Mouse (Mus musculus) common myeloid progenitor, adult 5-6 weeks (primary cell): ENCODE results near the gene Fgfbp1. TPM values are rescaled to one million over a fixed set of nuclear protein-coding genes. Genes with fewer than 3 reads are reported as not detected.
A peak's percentile ranks its signal among the peaks of the same experiment; 100 is the strongest.

Source experiments
- ATAC-seq: replicated peaks from 2 replicates; pipeline ENCODE4 v1.8.0; 2016; ENCODE audit warnings: low read depth, mild to moderate bottlenecking, moderate TSS enrichment, inconsistent platforms; ENCODE audit not compliant: poor library complexity, severe bottlenecking
- total RNA-seq: library from RNA; stranded (forward); fragments of 200-1000, 187-1606 nt; gene quantifications from 2 replicates; pipeline ENCODE4 v1.2.3, GENCODE M21; 2017

Fgfbp1 gene
- total RNA-seq, 1 experiment from 2014 or later: not detected

DNA sequence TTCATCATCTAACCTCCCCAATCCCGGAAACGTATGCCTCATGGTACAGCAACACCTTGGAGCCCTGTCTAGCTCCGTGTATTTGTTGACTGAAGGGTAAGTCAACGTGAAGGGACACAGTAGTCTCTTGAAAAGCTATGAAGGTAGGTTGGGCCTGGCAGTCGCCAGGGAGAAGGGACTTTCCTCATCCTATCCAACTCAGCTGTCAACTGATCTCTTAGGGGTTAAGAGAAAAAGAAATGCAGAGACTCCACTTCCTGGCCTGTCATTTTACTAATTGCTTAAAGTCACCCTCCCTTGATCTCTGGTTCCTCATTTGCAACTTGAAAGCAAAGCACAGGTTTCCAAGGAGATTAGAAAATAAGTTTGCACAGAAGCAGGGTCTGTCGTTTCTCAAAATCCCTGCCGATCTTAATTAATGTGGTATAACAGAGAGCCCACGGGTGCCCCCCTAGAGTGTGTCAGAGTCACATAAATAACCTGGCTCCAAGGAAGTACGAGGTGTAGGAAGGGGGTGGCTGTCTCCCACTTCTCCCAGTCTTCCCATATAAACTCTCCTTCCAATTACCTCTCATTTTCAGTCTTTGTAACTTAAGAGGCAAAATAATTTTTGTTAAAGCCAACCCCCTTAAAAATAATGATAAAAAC lies 34.1 kb downstream of the Fgfbp1 start:
- peak; percentile 67 for ATAC-seq

DNA sequence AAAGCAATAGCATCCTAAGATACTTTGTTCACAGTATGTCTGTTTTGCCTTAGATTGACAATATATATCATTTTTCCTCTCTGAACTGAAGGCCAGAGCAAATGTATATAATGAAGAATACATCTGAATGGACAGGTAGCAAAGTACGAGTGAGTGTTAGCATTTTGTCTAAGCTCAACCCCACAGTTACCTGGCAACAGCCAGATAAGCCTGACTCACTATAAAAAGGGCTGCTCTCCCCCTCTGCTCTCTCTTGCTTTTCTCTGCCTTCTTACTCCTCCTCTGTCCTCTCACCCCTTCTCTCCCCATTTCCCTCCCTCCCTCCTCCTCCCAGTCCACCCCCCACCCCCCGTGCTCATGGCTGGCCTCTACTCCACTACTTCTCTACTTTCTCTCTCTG lies 48.3 kb downstream of the Fgfbp1 start:
- ATAC-seq: no peak

Other genes with a start within 250 kb of the Fgfbp1 start
- not detected in 2 replicates for gene Bst1, start 162.9 kb downstream of the Fgfbp1 start, total RNA-seq
- 50.0 and 55.5 TPM in 2 replicates for gene Fbxl5, start 160.1 kb downstream of the Fgfbp1 start, total RNA-seq
- 1.1 and 2.2 TPM in 2 replicates for gene Cd38, start 113.2 kb downstream of the Fgfbp1 start, total RNA-seq
- gene Gm7879, start 68.6 kb downstream of the Fgfbp1 start, total RNA-seq: 9.3 and 12.3 TPM in 2 replicates
- 1.2 and 3.4 TPM in 2 replicates for gene Prom1, start 120.3 kb upstream of the Fgfbp1 start, total RNA-seq
- 91.6 and 105 TPM in 2 replicates for gene Tapt1, start 244.8 kb upstream of the Fgfbp1 start, total RNA-seq